Mouse (Mus musculus): ENCODE measurements around the gene Mex3a.
"Not testable (repeated sequence)": the region's sequence is repeated elsewhere in the genome, so short reads cannot be mapped to it uniquely, and the experiment has no call there.

The Mex3a gene

GRCm38 (mm10) chr3:88569093-88569492, 36.9 kb downstream of the Mex3a start:
- no peak for DNase-seq (ENCODE audit: low spot score in 2 of 2)

GRCm38 (mm10) chr3:88569694-88570093, 37.5 kb downstream of the Mex3a start:
- DNase-seq (ENCODE audit: low spot score in 2 of 2): no peak

GRCm38 (mm10) chr3:88570341-88570740, 38.1 kb downstream of the Mex3a start:
- no peak for DNase-seq (ENCODE audit: low spot score in 2 of 2)

- no peak for DNase-seq (ENCODE audit: low spot score in 2 of 2)
These were observed 39.7 kb downstream of the Mex3a start for GRCm38 (mm10) chr3:88571856-88572255.

- DNase-seq (ENCODE audit: low spot score in 2 of 2): no peak
These were observed 40.6 kb downstream of the Mex3a start for GRCm38 (mm10) chr3:88572835-88573234.

- DNase-seq (ENCODE audit: low spot score in 2 of 2): no peak
These were observed 41.6 kb downstream of the Mex3a start for GRCm38 (mm10) chr3:88573810-88574209.

GRCm38 (mm10) chr3:88575540-88575939, 43.3 kb downstream of the Mex3a start, which contains the start of gene Ssr2:
TSS of gene Ssr2 (plus strand) at chr3:88575876.
- DNase-seq (ENCODE audit: low spot score in 2 of 2): no peak

- not testable (repeated sequence) for DNase-seq (ENCODE audit: low spot score in 2 of 2)
These were observed 45.7 kb downstream of the Mex3a start for GRCm38 (mm10) chr3:88577846-88578245.

GRCm38 (mm10) chr3:88578498-88579424, 46.6 kb downstream of the Mex3a start:
- DNase-seq (ENCODE audit: low spot score in 2 of 2): no peak

GRCm38 (mm10) chr3:88579454-88580117, 47.4 kb downstream of the Mex3a start:
- DNase-seq (ENCODE audit: low spot score in 2 of 2): peak; percentile 73 to 74

- no peak for DNase-seq (ENCODE audit: low spot score in 2 of 2)
These were observed 53.6 kb downstream of the Mex3a start for GRCm38 (mm10) chr3:88585769-88586168.

- no peak for DNase-seq (ENCODE audit: low spot score in 2 of 2)
These were observed 54.4 kb downstream of the Mex3a start for GRCm38 (mm10) chr3:88586640-88587039.

GRCm38 (mm10) chr3:88590246-88590645, 58.1 kb downstream of the Mex3a start:
- no peak for DNase-seq (ENCODE audit: low spot score in 2 of 2)

All from natural killer cell, adult 2 months (primary cell).